Mouse (Mus musculus): ENCODE data around the gene Tango2. TPM values are rescaled to one million over a fixed set of nuclear protein-coding genes. Genes with fewer than 3 reads are reported as not detected.

Tango2 gene
- total RNA-seq, 2 experiments from 2014 or later: 102 to 116 TPM

DNA sequence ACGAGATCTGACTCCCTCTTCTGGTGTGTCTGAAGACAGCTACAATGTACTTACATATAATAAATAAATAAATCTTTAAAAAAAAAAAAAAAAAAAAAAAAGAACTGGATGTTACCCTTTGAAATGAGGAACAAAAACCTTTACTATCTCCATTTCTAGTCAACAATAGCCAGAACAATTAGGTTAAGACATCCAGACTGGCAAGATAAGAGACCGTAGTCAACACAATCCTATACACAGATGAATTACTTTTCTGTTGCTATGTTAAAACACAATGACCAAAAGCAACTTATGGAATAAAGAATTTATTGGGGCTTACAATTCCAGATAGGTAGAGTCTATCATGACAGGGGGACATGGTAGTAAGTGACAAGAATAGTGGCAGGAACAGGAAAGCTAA, 82.9 kb downstream of the Tango2 start:
- DNase-seq (ENCODE audit: low spot score in 2 of 2): no peak

DNA sequence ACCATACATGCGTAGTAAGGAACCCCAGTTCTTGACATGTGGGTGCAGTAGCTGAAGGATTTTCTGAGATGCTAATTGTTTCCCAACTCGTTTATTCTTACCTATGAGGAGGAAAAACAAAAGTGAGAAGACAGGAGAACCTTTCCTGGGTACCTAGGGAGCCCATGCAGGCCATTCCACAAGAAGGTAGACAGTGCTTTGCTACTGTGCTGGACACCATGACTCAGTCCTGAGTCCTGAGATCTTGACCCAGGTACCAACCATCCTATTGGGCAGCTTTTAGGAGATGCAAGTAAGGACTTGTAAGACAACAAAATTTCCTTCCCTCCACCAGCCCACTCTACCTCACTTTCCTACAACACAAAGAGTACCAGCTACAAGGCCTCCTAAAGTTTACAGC, 89.7 kb downstream of the Tango2 start, which contains the start of gene Gm49776:
Gm49776 (minus strand) TSS at position 101 of the 400 bp plus-strand sequence.
- no peak for DNase-seq (ENCODE audit: low spot score in 2 of 2)

DNA sequence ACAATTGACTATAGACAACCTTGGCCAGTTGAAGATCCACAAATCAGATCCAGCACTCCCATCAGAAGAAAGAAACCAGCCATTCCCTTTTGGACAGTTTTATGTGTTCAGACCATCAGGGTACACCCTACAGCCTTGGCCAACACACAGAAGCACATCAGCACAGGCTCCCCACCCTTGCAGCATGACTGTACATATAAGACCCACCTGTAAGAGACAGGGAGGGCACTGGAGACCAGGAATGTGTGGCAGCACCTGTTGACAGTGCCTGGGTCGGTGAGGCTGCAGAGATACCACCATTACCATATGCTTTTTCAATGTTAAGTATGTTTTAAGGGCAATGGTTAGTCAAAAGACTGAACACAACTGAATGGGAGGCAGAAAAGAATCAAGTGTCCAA, 94.0 kb downstream of the Tango2 start:
- DNase-seq (ENCODE audit: low spot score in 2 of 2): no peak

DNA sequence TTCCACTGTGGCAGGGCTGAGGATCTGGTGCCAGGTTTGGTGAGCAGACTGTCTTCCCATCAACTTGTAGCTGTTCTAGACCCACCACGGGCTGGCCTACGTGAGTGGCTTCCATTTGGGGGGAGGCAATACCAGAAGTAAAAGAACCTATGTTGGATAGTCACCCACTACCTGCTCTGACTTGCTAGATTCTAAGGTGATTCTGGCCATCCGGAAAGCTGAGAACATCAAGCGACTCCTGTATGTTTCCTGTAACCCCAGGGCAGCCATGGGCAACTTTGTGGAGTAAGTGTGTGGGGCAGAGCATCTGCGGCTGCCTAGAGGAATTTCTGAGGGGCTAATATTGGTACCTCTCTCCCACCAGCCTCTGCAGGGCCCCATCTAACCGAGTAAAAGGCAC, 95.2 kb downstream of the Tango2 start:
- DNase-seq (ENCODE audit: low spot score in 2 of 2): no peak

DNA sequence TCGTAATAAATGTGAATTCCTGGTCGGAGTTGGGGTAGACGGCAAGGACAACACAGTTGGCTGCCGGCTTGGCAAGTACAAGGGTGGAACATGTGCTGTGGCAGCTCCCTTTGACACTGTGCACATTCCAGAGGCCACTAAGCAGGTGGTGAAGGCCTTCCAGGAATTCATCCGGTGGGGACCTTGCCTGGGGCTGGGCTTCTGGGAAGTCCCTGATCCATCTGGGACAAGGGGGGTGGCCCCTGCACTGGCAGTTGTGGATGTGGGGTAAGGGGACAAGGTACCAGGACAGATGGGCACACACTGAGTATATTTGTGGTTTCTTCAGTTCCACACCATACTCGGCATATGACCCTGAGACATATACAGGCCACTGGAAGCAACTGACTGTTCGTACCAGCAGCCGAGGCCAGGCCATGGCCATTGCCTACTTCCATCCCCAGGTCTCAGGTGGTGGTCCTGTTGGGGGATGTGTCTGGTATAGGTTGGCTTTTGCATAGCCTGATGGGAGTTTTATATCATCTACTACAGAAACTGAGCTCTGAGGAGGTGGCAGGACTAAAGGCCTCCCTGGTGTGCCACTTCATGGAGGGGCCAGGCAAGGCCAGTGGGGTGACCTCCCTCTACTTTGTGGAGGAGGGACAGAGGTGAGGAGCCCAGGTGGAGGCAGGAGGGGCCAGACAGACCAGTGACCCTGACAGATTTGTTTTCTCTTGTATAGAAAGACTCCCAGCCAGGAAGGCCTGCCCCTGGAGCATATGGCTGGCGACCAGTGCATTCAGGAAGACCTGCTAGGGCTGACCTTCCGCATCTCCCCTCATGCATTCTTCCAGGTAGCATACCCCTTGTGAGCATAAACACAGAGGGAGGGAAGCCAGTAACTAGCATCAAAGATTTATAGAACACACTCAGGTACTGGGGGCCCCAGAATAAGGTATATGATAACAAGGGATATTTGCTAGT, 96.8 kb downstream of the Tango2 start:
- DNase-seq (ENCODE audit: low spot score in 2 of 2): no peak

Small RNA genes within 50 kb of the gene (microRNA-seq; reads per million reads assigned to microRNA genes)
- gene Gm24572 (0 reads per million in 2 experiments), gene Gm26219 (0 reads per million in 2 experiments), gene Mir1306 (190 to 204 reads per million in 2 experiments), gene Mir185 (1,651 to 1,898 reads per million in 2 experiments)

Other genes with a start within 250 kb of the Tango2 start
- gene Rtn4r, start 220.5 kb downstream of the Tango2 start, total RNA-seq (2021): 100 to 1,000 TPM; 108 to 117 TPM
- gene Ccdc188, start 130.2 kb downstream of the Tango2 start, total RNA-seq (2021): not detected
- 10 to 100 TPM; 69.4 to 75.9 TPM for gene Zdhhc8, start 113.0 kb downstream of the Tango2 start, total RNA-seq (2021)
- gene Trmt2a, start 99.4 kb downstream of the Tango2 start, total RNA-seq (2021): 10 to 100 TPM; 50.7 to 53.0 TPM
- gene Ranbp1, start 99.4 kb downstream of the Tango2 start, total RNA-seq (2021): 10 to 100 TPM; 88.9 to 95.6 TPM
- not detected for gene Gm49776, start 89.8 kb downstream of the Tango2 start, total RNA-seq (2021)
- gene Dgcr8, start 58.9 kb downstream of the Tango2 start, total RNA-seq (2021): 10 to 100 TPM; 35.7 to 43.0 TPM
- gene Arvcf, start 79 bp upstream of the Tango2 start, total RNA-seq (2021): 10 to 100 TPM; 33.2 to 38.6 TPM
- gene Txnrd2, start 78.3 kb upstream of the Tango2 start, total RNA-seq (2021): 10 to 100 TPM; 15.3 to 22.4 TPM
- gene Comt, start 78.7 kb upstream of the Tango2 start, total RNA-seq (2021): 10 to 100 TPM; 78.2 to 82.4 TPM
- gene Gnb1l, start 150.6 kb upstream of the Tango2 start, total RNA-seq (2021): 1 to 10 TPM; 6.3 to 6.9 TPM
- gene Rtl10, start 150.8 kb upstream of the Tango2 start, total RNA-seq (2021): 1 to 10 TPM; 9.2 to 9.7 TPM
- 1 to 10 TPM; 1.6 to 2.4 TPM for gene Tbx1, start 242.6 kb upstream of the Tango2 start, total RNA-seq (2021)

All from layer of hippocampus, adult 18-20 months (tissue).